Mouse (Mus musculus) CH12.LX (cell line): ENCODE measurements at regions not wholly inside any gene's neighbourhood (a gene's known extent, or its start where the extent isn't known, plus 50 kb on each side); places are given as distances from the start of the nearest gene placed in this dataset.

Experiments used
- DNase-seq: peaks from one replicate; pipeline ENCODE4 v3.0.0-alpha.2; 2013; ENCODE audit errors: extremely low read depth
- H3K27ac ChIP-seq: 2 replicates; pipeline ENCODE4 v1.5.1; 2012; ENCODE audit warnings: low read depth, mild to moderate bottlenecking, control low read depth, moderate library complexity; ENCODE audit not compliant: insufficient read depth
- H3K27me3 ChIP-seq: replicated peaks from 2 replicates; pipeline ENCODE3; 2012; ENCODE audit warnings: inconsistent platforms
- H3K36me3 ChIP-seq, 2 experiments: replicated peaks in 1 of 2; 2 replicates each; pipeline versions ENCODE3 to v1.6.1; 2012; ENCODE audit warnings: inconsistent platforms in 1 of 2, low read length in 1 of 2, mild to moderate bottlenecking in 1 of 2, mixed read lengths in 1 of 2, moderate library complexity in 1 of 2; ENCODE audit not compliant: control insufficient read depth in 1 of 2, insufficient read depth in 1 of 2
- H3K4me1 ChIP-seq, 2 experiments: 2 replicates each; pipeline ENCODE4 v1.6.1; 2012; ENCODE audit warnings: inconsistent platforms in 1 of 2, moderate library complexity in 1 of 2; ENCODE audit not compliant: insufficient read depth in 2 of 2, control insufficient read depth in 1 of 2
- H3K4me2 ChIP-seq: 2 replicates; pipeline ENCODE4 v1.6.1; 2012; ENCODE audit warnings: low read depth, mild to moderate bottlenecking, control low read depth; ENCODE audit not compliant: poor library complexity, insufficient read depth, severe bottlenecking
- H3K4me3 ChIP-seq, 3 experiments: fragments of 150-350 bp in 1 of 3; sonication (generic) in 1 of 3; replicated peaks in 1 of 3; 2 replicates each; pipeline versions ENCODE3 to v1.5.1; 2011 to 2012; ENCODE audit warnings: low read depth in 2 of 3, low read length in 2 of 3, mild to moderate bottlenecking in 2 of 3, moderate library complexity in 2 of 3, control low read depth in 1 of 3, improper control_type of control experiment in 1 of 3, inconsistent platforms in 1 of 3, mixed read lengths in 1 of 3; ENCODE audit not compliant: poor library complexity in 1 of 3
- H3K79me2 ChIP-seq: replicated peaks from 2 replicates; pipeline ENCODE4 v1.6.1; 2012; ENCODE audit warnings: mild to moderate bottlenecking, moderate library complexity; ENCODE audit not compliant: control insufficient read depth, poor library complexity, insufficient read depth, severe bottlenecking; ENCODE audit errors: extremely low read depth
- H3K9ac ChIP-seq: 2 replicates; pipeline ENCODE4 v1.6.1; 2012; ENCODE audit warnings: low read depth, mild to moderate bottlenecking, control low read depth, moderate library complexity; ENCODE audit not compliant: insufficient read depth
- H3K9me3 ChIP-seq: replicated peaks from 2 replicates; pipeline ENCODE3; 2012; ENCODE audit warnings: low read length, inconsistent platforms, mixed read lengths
- BHLHE40 ChIP-seq: IDR thresholded peaks from 2 replicates; pipeline ENCODE4 v1.6.1; 2011; ENCODE audit warnings: mild to moderate bottlenecking, low read depth, low read length, improper control_type of control experiment
- CHD1 ChIP-seq: IDR thresholded peaks from 2 replicates; pipeline ENCODE4 v1.6.1; 2012; ENCODE audit warnings: low read depth, low read length, improper control_type of control experiment, inconsistent platforms
- CHD2 ChIP-seq: IDR thresholded peaks from 2 replicates; pipeline ENCODE4 v1.6.1; 2011; ENCODE audit warnings: low read length, improper control_type of control experiment
- ELF1 ChIP-seq: IDR thresholded peaks from 2 replicates; pipeline ENCODE4 v1.6.1; 2014; ENCODE audit warnings: low read depth, mild to moderate bottlenecking, inconsistent platforms, low read length, improper control_type of control experiment
- JUN ChIP-seq: IDR thresholded peaks from 2 replicates; pipeline ENCODE4 v1.6.1; 2011; ENCODE audit warnings: low read depth, mild to moderate bottlenecking, low read length, improper control_type of control experiment, moderate library complexity; ENCODE audit not compliant: insufficient read depth
- MAZ ChIP-seq: IDR thresholded peaks from 2 replicates; pipeline ENCODE4 v1.6.1; 2012; ENCODE audit warnings: low read depth, mild to moderate bottlenecking, inconsistent platforms, low read length, improper control_type of control experiment, moderate library complexity
- MEF2A ChIP-seq: IDR thresholded peaks from 2 replicates; pipeline ENCODE4 v1.6.1; 2014; ENCODE audit warnings: low read depth, mild to moderate bottlenecking, inconsistent platforms, low read length, improper control_type of control experiment, borderline replicate concordance
- NRF1 ChIP-seq: IDR thresholded peaks from 2 replicates; pipeline ENCODE4 v1.6.1; 2014; ENCODE audit warnings: low read depth, mild to moderate bottlenecking, inconsistent platforms, low read length, improper control_type of control experiment, moderate library complexity
- PAX5 ChIP-seq: IDR thresholded peaks from 2 replicates; pipeline ENCODE4 v1.6.1; 2012; ENCODE audit warnings: low read length, inconsistent platforms, mixed read lengths
- RAD21 ChIP-seq: IDR thresholded peaks from 2 replicates; pipeline ENCODE4 v1.6.1; 2011; ENCODE audit warnings: low read depth, mild to moderate bottlenecking, low read length, improper control_type of control experiment, moderate library complexity
- SMC3 ChIP-seq: IDR thresholded peaks from 2 replicates; pipeline ENCODE4 v1.6.1; 2011; ENCODE audit warnings: low read depth, low read length, improper control_type of control experiment
- TCF12 ChIP-seq: IDR thresholded peaks from 2 replicates; pipeline ENCODE4 v1.6.1; 2014; ENCODE audit warnings: low read depth, mild to moderate bottlenecking, inconsistent platforms, low read length, improper control_type of control experiment
- UBTF ChIP-seq: IDR thresholded peaks from 2 replicates; pipeline ENCODE4 v1.6.1; 2012; ENCODE audit warnings: low read depth, mild to moderate bottlenecking, inconsistent platforms, low read length, improper control_type of control experiment, moderate library complexity
- USF2 ChIP-seq: conservative IDR thresholded peaks from 2 replicates; pipeline ENCODE4 v1.6.1; 2011; ENCODE audit warnings: low read depth, low read length, improper control_type of control experiment
- ZNF384 ChIP-seq: IDR thresholded peaks from 2 replicates; pipeline ENCODE4 v1.6.1; 2012; ENCODE audit warnings: low read depth, low read length, improper control_type of control experiment, inconsistent platforms
- dilution Hi-C: fragments of 300-500 bp; cut with MboI; formaldehyde crosslinking; loops from 2 replicates; pipeline ENCODE4 v1.14.3; 2020; ENCODE audit warnings: low sequenced_read_pairs; ENCODE audit not compliant: extremely low pct_unique_long_range_greater_than_20kb, extremely low pct_ligation_motif_present
- in situ Hi-C: fragments of 300-500 bp; cut with MboI; formaldehyde crosslinking; loops from 3 replicates; pipeline ENCODE4 v1.14.3; 2019; ENCODE audit warnings: low sequenced_read_pairs, low pct_ligation_motif_present, low pct_unique_long_range_greater_than_20kb, mixed read lengths

GRCm38 (mm10) chr2:71667746-71668145, 77.7 kb upstream of the Itga6 start:
- no peak overlapping the region for H3K4me2 ChIP-seq
- no peaks in the 10 kb centered on the region for H3K36me3 ChIP-seq
- dilution Hi-C loops: no loop called here
- H3K4me3 ChIP-seq: no peak overlapping the region
- no peaks in the 10 kb centered on the region for H3K9me3 ChIP-seq
- H3K27me3 ChIP-seq: no peaks in the 10 kb centered on the region
- TF ChIP-seq MEF2A (no peak), BHLHE40 (no peak), ZNF384 (no peak), ELF1 (no peak), SMC3 (no peak), NRF1 (no peak), JUN (no peak), MAZ (no peak), RAD21 (no peak), USF2 (no peak), UBTF (no peak), TCF12 (no peak)
- peaks cover 4 to 19% of the 10 kb centered on the region in 2 experiments; a peak in 2 of 4 replicates for H3K4me1 ChIP-seq
- DNase-seq: no peak
- in situ Hi-C loops: no loop called here
- H3K9ac ChIP-seq: no peak overlapping the region
- no peak overlapping the region for H3K27ac ChIP-seq
- no peaks in the 10 kb centered on the region for H3K79me2 ChIP-seq

GRCm38 (mm10) chr2:71670228-71670790, 75.1 kb upstream of the Itga6 start:
- no peak for DNase-seq
- Histone ChIP-seq H3K9me3 (no peaks in the 10 kb centered on the region), H3K4me3 (no peak overlapping the region), H3K36me3 (no peaks in the 10 kb centered on the region), H3K27ac (no peak overlapping the region), H3K79me2 (no peaks in the 10 kb centered on the region), H3K27me3 (no peaks in the 10 kb centered on the region), H3K4me2 (no peak overlapping the region), H3K4me1 (peaks cover 3 to 12% of the 10 kb centered on the region in 2 experiments; a peak in 1 of 4 replicates), H3K9ac (no peak overlapping the region)
- dilution Hi-C loops (no loop called here), in situ Hi-C loops (no loop called here)
- no peak for TF ChIP-seq RAD21
- no peak for TF ChIP-seq SMC3
- no peak for TF ChIP-seq CHD2
- no peak for TF ChIP-seq CHD1
- no peak for TF ChIP-seq NRF1
- TF ChIP-seq PAX5: no peak
